Mouse (Mus musculus) spleen, adult 2 months (tissue): ENCODE results near the gene Irf4. TPM values are rescaled to one million over a fixed set of nuclear protein-coding genes. Genes with fewer than 3 reads are reported as not detected.

ENCODE experiments used
- DNase-seq, 2 experiments: peaks; one replicate each; pipeline versions ENCODE4 v3.0.0 to v3.0.0-alpha.2; 2012 to 2021; ENCODE audit warnings: low spot score in 2 of 2, low read depth in 1 of 2
- H3K27ac ChIP-seq: fragments of 200-500 bp; 2 replicates; pipeline ENCODE4 v1.5.1; 2012; ENCODE audit warnings: low read length, inconsistent platforms; ENCODE audit not compliant: insufficient read depth
- H3K27me3 ChIP-seq: fragments of 200-500 bp; 2 replicates; pipeline ENCODE4 v1.6.1; 2012; ENCODE audit warnings: mild to moderate bottlenecking, moderate library complexity, low read length, inconsistent platforms; ENCODE audit not compliant: control insufficient read depth, insufficient read depth
- H3K36me3 ChIP-seq: fragments of 200-500 bp; 2 replicates; pipeline ENCODE4 v1.6.1; 2012; ENCODE audit warnings: mild to moderate bottlenecking, low read length, inconsistent platforms; ENCODE audit not compliant: control insufficient read depth, insufficient read depth
- H3K4me1 ChIP-seq: fragments of 200-500 bp; 2 replicates; pipeline ENCODE4 v1.6.1; 2011; ENCODE audit warnings: inconsistent platforms; ENCODE audit not compliant: control insufficient read depth, insufficient read depth, insufficient read length
- H3K4me3 ChIP-seq: fragments of 200-500 bp; 2 replicates; pipeline ENCODE4 v1.5.1; 2011; ENCODE audit warnings: mild to moderate bottlenecking, inconsistent platforms; ENCODE audit not compliant: insufficient read depth, insufficient read length; ENCODE audit errors: extremely low read depth
- CTCF ChIP-seq: fragments of 200-500 bp; IDR thresholded peaks from 2 replicates; pipeline ENCODE4 v1.5.1; 2011; ENCODE audit warnings: mild to moderate bottlenecking, inconsistent platforms; ENCODE audit not compliant: insufficient read depth, insufficient read length, insufficient replicate concordance; ENCODE audit errors: extremely low read depth
- POLR2A ChIP-seq: fragments of 200-500 bp; IDR thresholded peaks from 2 replicates; pipeline ENCODE4 v1.6.1; 2011; ENCODE audit warnings: low read depth, low read length, inconsistent platforms
- WGBS: fragments of 180-500 bp; shearing (Covaris S2); methylation state at CpG from one replicate; pipeline ENCODE4 v1.1.7; 2018; 5-methylcytosine and 5-hydroxymethylcytosine counted together
- polyA plus RNA-seq: library from polyadenylated mRNA; depleted of rRNA; stranded (reverse); fragments of >200 nt; gene quantifications from 2 replicates; pipeline ENCODE4 v1.2.3, GENCODE M21; 2012

Gene Irf4
- polyA plus RNA-seq, 1 experiment: 16.2 TPM

GRCm38 (mm10) chr13:30753441-30753840 is 4.4 kb downstream of the Irf4 start:
- Histone ChIP-seq H3K36me3 (peaks cover 40% of the 10 kb centered on the region), H3K27ac (no peak overlapping the region), H3K4me3 (no peak overlapping the region), H3K4me1 (peaks cover 17% of the 10 kb centered on the region), H3K27me3 (no peaks in the 10 kb centered on the region)
- 86% methylated on average over 3 of the region's 3 CpGs for WGBS
- DNase-seq: no peak
- TF ChIP-seq POLR2A (no peak), CTCF (no peak)

- Histone ChIP-seq H3K4me3 (no peak overlapping the region), H3K27me3 (no peaks in the 10 kb centered on the region), H3K4me1 (peaks cover 17% of the 10 kb centered on the region), H3K36me3 (peaks cover 42% of the 10 kb centered on the region), H3K27ac (no peak overlapping the region)
- TF ChIP-seq CTCF (no peak), POLR2A (no peak)
- 82% methylated on average over 4 of the region's 4 CpGs for WGBS
- no peak for DNase-seq
These were observed 5.0 kb downstream of the Irf4 start for GRCm38 (mm10) chr13:30754066-30754465.

GRCm38 (mm10) chr13:30754825-30755476 is 5.9 kb downstream of the Irf4 start:
- Histone ChIP-seq H3K27me3 (no peaks in the 10 kb centered on the region), H3K27ac (no peak overlapping the region), H3K4me3 (no peak overlapping the region), H3K36me3 (peaks cover 47% of the 10 kb centered on the region), H3K4me1 (peaks cover 20% of the 10 kb centered on the region)
- TF ChIP-seq CTCF (no peak), POLR2A (no peak)
- 88% methylated on average over 10 of the region's 10 CpGs for WGBS
- DNase-seq: no peak

GRCm38 (mm10) chr13:30755577-30755976 is 6.6 kb downstream of the Irf4 start:
- no peak for DNase-seq

GRCm38 (mm10) chr13:30755998-30756639 is 7.1 kb downstream of the Irf4 start:
- TF ChIP-seq CTCF: no peak
- no peak for TF ChIP-seq POLR2A
- no peaks in the 10 kb centered on the region for H3K27me3 ChIP-seq
- peaks cover 29% of the 10 kb centered on the region for H3K4me1 ChIP-seq
- H3K27ac ChIP-seq: peak overlapping the region; percentile 18; the same call in 1 of the 2 replicates
- no peak overlapping the region for H3K4me3 ChIP-seq
- 62% methylated on average over 9 of the region's 9 CpGs for WGBS
- DNase-seq: no peak
- peaks cover 48% of the 10 kb centered on the region for H3K36me3 ChIP-seq

More at GRCm38 (mm10) chr13:30755577-30755976, 6.6 kb downstream of the Irf4 start:
- Histone ChIP-seq H3K36me3 (peaks cover 48% of the 10 kb centered on the region), H3K4me3 (no peak overlapping the region), H3K4me1 (peaks cover 26% of the 10 kb centered on the region), H3K27ac (no peak overlapping the region), H3K27me3 (no peaks in the 10 kb centered on the region)
- TF ChIP-seq POLR2A: no peak
- no peak for TF ChIP-seq CTCF
- WGBS: 49% methylated on average over 3 of the region's 3 CpGs

GRCm38 (mm10) chr13:30757264-30757900 is 8.4 kb downstream of the Irf4 start:
- no peak for DNase-seq
- WGBS: 87% methylated on average over 14 of the region's 14 CpGs
- no peak for TF ChIP-seq CTCF
- no peak for TF ChIP-seq POLR2A
- H3K36me3 ChIP-seq: peaks cover 43% of the 10 kb centered on the region
- H3K27me3 ChIP-seq: no peaks in the 10 kb centered on the region
- H3K4me3 ChIP-seq: no peak overlapping the region
- H3K4me1 ChIP-seq: peaks cover 30% of the 10 kb centered on the region; the same call in 1 of the 2 replicates
- no peak overlapping the region for H3K27ac ChIP-seq
